Mouse (Mus musculus) heart, embryonic 15.5 days (tissue): Measurements from ENCODE around the gene Cchcr1. TPM values are rescaled to one million over a fixed set of nuclear protein-coding genes. Genes with fewer than 3 reads are reported as not detected.

Experiments used
- ATAC-seq: fragments of 200-750 bp; cut with Nextera tagmentation; replicated peaks from 2 replicates; pipeline ENCODE4 v1.8.0; 2017; ENCODE audit warnings: low read depth, moderate TSS enrichment; ENCODE audit not compliant: insufficient number of reproducible peaks, insufficient read depth, low FRiP score
- H3K27ac ChIP-seq: fragments of 300-500 bp; sonication (generic); 2 replicates; pipeline ENCODE4 v1.5.1; 2015; ENCODE audit warnings: mild to moderate bottlenecking, inconsistent platforms
- H3K27me3 ChIP-seq: fragments of 300-500 bp; sonication (generic); 2 replicates; pipeline ENCODE4 v1.6.1; 2015; ENCODE audit warnings: inconsistent platforms
- H3K36me3 ChIP-seq: fragments of 300-500 bp; sonication (generic); 2 replicates; pipeline ENCODE4 v1.6.1; 2015; ENCODE audit warnings: mild to moderate bottlenecking, inconsistent platforms
- H3K4me1 ChIP-seq: fragments of 300-500 bp; sonication (generic); replicated peaks from 2 replicates; pipeline ENCODE4 v1.6.1; 2015; ENCODE audit warnings: inconsistent platforms
- H3K4me2 ChIP-seq: fragments of 300-500 bp; sonication (generic); 2 replicates; pipeline ENCODE4 v1.6.1; 2015; ENCODE audit warnings: inconsistent platforms, mild to moderate bottlenecking, moderate library complexity
- H3K4me3 ChIP-seq: fragments of 300-500 bp; sonication (generic); 2 replicates; pipeline ENCODE4 v1.5.1; 2015; ENCODE audit warnings: mild to moderate bottlenecking, inconsistent platforms
- H3K9ac ChIP-seq: fragments of 300-500 bp; sonication (generic); 2 replicates; pipeline ENCODE4 v1.6.1; 2015; ENCODE audit warnings: mild to moderate bottlenecking, inconsistent platforms
- H3K9me3 ChIP-seq: fragments of 300-500 bp; sonication (generic); replicated peaks from 2 replicates; pipeline ENCODE4 v1.6.1; 2016; ENCODE audit warnings: inconsistent platforms
- WGBS: fragments of 180-500 bp; shearing (Covaris S2); methylation state at CpG from one replicate; pipeline ENCODE4 v1.1.7; 2015; ENCODE audit warnings: mixed read lengths; 5-methylcytosine and 5-hydroxymethylcytosine counted together
- polyA plus RNA-seq: library from polyadenylated mRNA; unstranded; fragments of >200 nt; fragmentation: Nextera tagmentation; extraction: Ambion mirVana; gene quantifications from 2 replicates; pipeline ENCODE4 v1.2.1, GENCODE M21; 2015

Gene Cchcr1
- polyA plus RNA-seq, 1 experiment from 2014 or later = 12.8 TPM

DNA sequence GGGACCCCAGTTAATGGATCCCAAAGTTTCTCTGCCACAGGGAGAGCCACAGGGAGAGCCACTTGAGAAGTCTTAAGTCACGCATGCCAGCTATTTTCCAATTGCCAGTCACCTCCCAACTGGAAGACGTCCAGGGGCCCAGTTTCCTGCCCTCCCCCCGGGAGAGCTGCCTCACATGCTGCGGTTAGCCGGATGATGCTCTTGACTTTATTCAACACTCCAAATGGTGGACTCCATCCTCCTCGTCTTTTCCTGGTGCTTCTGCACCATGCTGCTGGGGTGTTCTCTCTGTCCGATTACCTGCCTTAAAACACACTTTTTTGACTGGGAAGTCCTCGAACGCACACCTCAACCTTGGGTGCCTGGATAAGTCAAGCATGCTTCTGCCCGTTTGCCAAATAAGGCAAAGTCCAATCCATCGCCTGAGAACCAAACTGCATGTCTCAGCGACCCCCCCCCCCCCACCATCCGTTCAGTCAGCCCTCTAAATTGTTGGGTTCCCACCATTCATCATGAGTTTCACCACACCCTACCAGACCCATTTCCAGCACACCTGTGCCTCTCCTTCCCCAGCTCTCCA, 39.4 kb downstream of the Cchcr1 start:
- 82% methylated on average over 13 of the region's 13 CpGs for WGBS
- Histone ChIP-seq H3K9me3 (no peaks in the 10 kb centered on the region), H3K4me3 (no peak overlapping the region)

GRCm38 (mm10) chr17:35556812-35557211, 39.9 kb downstream of the Cchcr1 start:
- no peaks in the 10 kb centered on the region for H3K27me3 ChIP-seq
- H3K9me3 ChIP-seq = no peaks in the 10 kb centered on the region
- peaks cover 13% of the 10 kb centered on the region for H3K4me1 ChIP-seq
- no peak overlapping the region for H3K4me2 ChIP-seq
- no peak overlapping the region for H3K9ac ChIP-seq
- ATAC-seq = no peak
- no peak overlapping the region for H3K27ac ChIP-seq
- 24% methylated on average over 5 of the region's 5 CpGs for WGBS
- H3K36me3 ChIP-seq = no peaks in the 10 kb centered on the region
- H3K4me3 ChIP-seq = no peak overlapping the region

More for the DNA sequence above, 39.4 kb downstream of the Cchcr1 start:
- H3K9ac ChIP-seq = no peak overlapping the region
- no peak overlapping the region for H3K4me2 ChIP-seq
- peaks cover 18% of the 10 kb centered on the region for H3K4me1 ChIP-seq
- H3K27me3 ChIP-seq = no peaks in the 10 kb centered on the region
- H3K27ac ChIP-seq = no peak overlapping the region
- ATAC-seq = no peak
- no peaks in the 10 kb centered on the region for H3K36me3 ChIP-seq

GRCm38 (mm10) chr17:35557351-35557750, 40.5 kb downstream of the Cchcr1 start:
- WGBS = 55% methylated on average over 9 of the region's 9 CpGs
- H3K4me1 ChIP-seq = peaks cover 8% of the 10 kb centered on the region
- H3K36me3 ChIP-seq = no peaks in the 10 kb centered on the region
- H3K4me3 ChIP-seq = no peak overlapping the region
- H3K9ac ChIP-seq = no peak overlapping the region
- H3K27ac ChIP-seq = no peak overlapping the region
- no peaks in the 10 kb centered on the region for H3K9me3 ChIP-seq
- no peaks in the 10 kb centered on the region for H3K27me3 ChIP-seq
- ATAC-seq = no peak
- H3K4me2 ChIP-seq = no peak overlapping the region

GRCm38 (mm10) chr17:35558216-35558615, 41.3 kb downstream of the Cchcr1 start:
- no peak for ATAC-seq
- Histone ChIP-seq H3K9ac (no peak overlapping the region), H3K27me3 (no peaks in the 10 kb centered on the region), H3K36me3 (no peaks in the 10 kb centered on the region), H3K4me3 (no peak overlapping the region), H3K4me2 (no peak overlapping the region), H3K4me1 (0 out of 2 replicates have a peak, but pooled peaks cover 4% of the 10 kb centered on the region), H3K9me3 (no peaks in the 10 kb centered on the region), H3K27ac (no peak overlapping the region)
- 49% methylated on average over 8 of the region's 8 CpGs for WGBS

GRCm38 (mm10) chr17:35567150-35567549, 50.2 kb downstream of the Cchcr1 start, which contains the start of gene 2300002M23Rik:
Gene 2300002M23Rik, plus strand, starts transcription at chr17:35567450.
- WGBS = 57% methylated on average over 3 of the region's 3 CpGs
- Histone ChIP-seq H3K27me3 (peaks cover 28% of the 10 kb centered on the region), H3K4me3 (no peak within 1 kb of the TSS), H3K27ac (no peak within 1 kb of the TSS), H3K9ac (no peak within 1 kb of the TSS), H3K4me2 (no peak within 1 kb of the TSS), H3K9me3 (no peaks in the 10 kb centered on the region), H3K36me3 (no peaks in the 10 kb centered on the region), H3K4me1 (peaks cover 12% of the 10 kb centered on the region)
- ATAC-seq = no peak

GRCm38 (mm10) chr17:35567767-35568166, 50.9 kb downstream of the Cchcr1 start:
- no peak for ATAC-seq
- WGBS = 19% methylated on average over 9 of the region's 9 CpGs
- H3K4me2 ChIP-seq = no peak overlapping the region

DNA sequence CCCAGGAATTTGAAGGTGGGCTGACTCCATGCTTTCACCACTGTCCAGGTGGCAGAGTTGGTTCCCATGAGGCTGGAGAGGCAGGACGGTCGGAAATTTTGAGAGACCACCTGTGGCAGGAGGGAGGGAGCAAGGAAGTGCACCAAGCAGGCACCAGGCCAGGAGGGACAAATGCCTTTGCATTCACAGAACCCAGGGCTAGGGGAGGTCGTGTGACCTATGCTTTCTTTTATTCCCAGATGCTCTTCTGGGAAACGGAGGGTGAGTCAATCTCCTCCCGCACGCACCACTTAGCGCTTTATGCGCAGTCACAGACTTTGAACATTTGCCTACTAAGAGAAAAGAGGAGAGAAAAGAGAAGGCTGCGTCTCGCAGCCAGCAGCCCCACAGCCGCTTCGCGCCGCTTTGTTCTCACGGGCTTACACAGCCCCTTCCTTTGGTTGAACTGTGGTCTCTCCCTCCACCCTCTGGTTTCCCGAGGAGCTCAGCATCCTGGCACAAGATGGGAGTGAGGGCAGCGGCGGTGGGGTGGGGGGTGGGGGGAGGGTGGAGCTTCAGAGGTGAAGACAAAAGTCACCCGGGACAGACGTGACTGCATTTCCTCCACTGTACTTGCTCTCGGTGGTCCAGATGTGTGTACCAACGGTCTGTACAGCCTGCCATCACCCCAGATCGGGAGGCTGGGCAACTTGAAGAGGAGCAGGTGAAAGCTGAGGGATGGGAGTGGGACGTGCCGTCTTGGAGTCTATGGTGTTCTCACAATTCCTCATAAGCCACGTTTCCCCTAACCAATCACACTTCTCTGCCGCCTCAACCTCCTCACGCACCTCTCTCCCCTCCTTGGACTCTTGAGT, 52.4 kb downstream of the Cchcr1 start:
- WGBS = 2% methylated on average over 28 of the region's 28 CpGs
- H3K36me3 ChIP-seq = no peaks in the 10 kb centered on the region
- peak overlapping the region; percentile 55 for H3K4me2 ChIP-seq
- H3K9ac ChIP-seq = 0 out of 2 replicates have a peak overlapping the region, but pooled peaks have one; percentile 22
- peaks cover 12% of the 10 kb centered on the region for H3K4me1 ChIP-seq
- no peak overlapping the region for H3K27ac ChIP-seq
- ATAC-seq = 0 out of 2 replicates have a peak, but pooled peaks have one; percentile 43
- peak overlapping the region; percentile 29 for H3K4me3 ChIP-seq
- H3K27me3 ChIP-seq = peaks cover 30% of the 10 kb centered on the region
- H3K9me3 ChIP-seq = no peaks in the 10 kb centered on the region

More at GRCm38 (mm10) chr17:35567767-35568166, 50.9 kb downstream of the Cchcr1 start:
- Histone ChIP-seq H3K27ac (no peak overlapping the region), H3K4me1 (peaks cover 12% of the 10 kb centered on the region), H3K4me3 (no peak overlapping the region), H3K9me3 (no peaks in the 10 kb centered on the region), H3K9ac (no peak overlapping the region), H3K27me3 (peaks cover 28% of the 10 kb centered on the region), H3K36me3 (no peaks in the 10 kb centered on the region)

DNA sequence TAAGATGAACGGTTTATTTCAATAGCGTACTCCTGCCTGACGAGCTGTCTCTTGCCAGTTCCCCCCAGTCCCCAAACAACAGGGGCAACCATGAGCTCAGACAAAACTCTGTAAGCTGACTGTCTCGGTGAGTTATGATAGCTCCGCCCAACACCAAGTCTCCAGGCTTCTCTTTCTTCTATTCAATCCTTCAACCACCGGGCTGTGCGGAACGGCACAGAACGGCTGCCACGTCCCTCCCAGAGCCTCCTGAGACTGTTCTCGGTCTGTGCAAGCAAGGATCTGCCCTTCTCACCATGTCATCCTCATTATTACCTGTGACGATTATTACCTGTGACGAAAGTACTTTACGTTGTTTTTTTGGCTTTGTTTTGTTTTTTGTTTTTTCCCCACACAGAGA, 53.9 kb downstream of the Cchcr1 start:
- no peak overlapping the region for H3K4me3 ChIP-seq
- H3K27ac ChIP-seq = no peak overlapping the region
- no peak for ATAC-seq
- peaks cover 38% of the 10 kb centered on the region for H3K27me3 ChIP-seq
- H3K9me3 ChIP-seq = no peaks in the 10 kb centered on the region
- no peaks in the 10 kb centered on the region for H3K36me3 ChIP-seq
- no peak overlapping the region for H3K9ac ChIP-seq
- peaks cover 12% of the 10 kb centered on the region for H3K4me1 ChIP-seq
- H3K4me2 ChIP-seq = no peak overlapping the region
- 82% methylated on average over 14 of the region's 14 CpGs for WGBS

GRCm38 (mm10) chr17:35571477-35571876, 54.6 kb downstream of the Cchcr1 start:
- no peak for ATAC-seq
- H3K4me3 ChIP-seq = no peak overlapping the region
- no peak overlapping the region for H3K27ac ChIP-seq
- H3K4me2 ChIP-seq = no peak overlapping the region
- H3K9me3 ChIP-seq = no peaks in the 10 kb centered on the region
- H3K9ac ChIP-seq = no peak overlapping the region
- peaks cover 39% of the 10 kb centered on the region for H3K27me3 ChIP-seq
- peaks cover 12% of the 10 kb centered on the region for H3K4me1 ChIP-seq
- H3K36me3 ChIP-seq = no peaks in the 10 kb centered on the region
- WGBS = 92% methylated on average over 7 of the region's 7 CpGs

DNA sequence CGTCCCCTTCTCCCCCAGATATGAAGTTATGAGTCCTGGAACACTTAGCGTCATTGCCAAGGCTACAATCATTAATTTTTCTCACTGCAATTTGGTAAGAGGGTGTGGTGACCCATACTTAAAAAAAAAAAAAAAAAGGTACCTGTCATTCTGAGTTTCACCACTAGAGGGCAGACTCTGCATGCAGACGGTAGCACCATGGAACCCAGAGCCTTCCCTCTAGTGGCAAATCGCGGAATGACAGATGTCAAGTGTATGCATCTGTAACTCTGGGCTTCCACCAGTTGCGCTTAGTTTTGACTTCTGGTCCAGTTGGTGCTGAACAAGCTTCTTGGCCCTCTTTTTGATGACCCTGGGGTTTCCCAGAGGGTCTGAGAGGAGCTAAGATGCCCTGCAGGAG, 61.3 kb downstream of the Cchcr1 start:
- H3K9me3 ChIP-seq = no peaks in the 10 kb centered on the region
- 21% methylated on average over 6 of the region's 6 CpGs for WGBS
- no peak overlapping the region for H3K27ac ChIP-seq
- H3K4me1 ChIP-seq = no peaks in the 10 kb centered on the region
- ATAC-seq = no peak
- H3K4me2 ChIP-seq = no peak overlapping the region
- H3K9ac ChIP-seq = no peak overlapping the region
- peaks cover 17% of the 10 kb centered on the region for H3K27me3 ChIP-seq
- H3K4me3 ChIP-seq = no peak overlapping the region
- H3K36me3 ChIP-seq = no peaks in the 10 kb centered on the region
